Mouse (Mus musculus) kidney, adult 2 months (tissue): ENCODE data around the gene Acss1.

Experiments used
- CTCF ChIP-seq: fragments of 200-500 bp; conservative IDR thresholded peaks from 2 replicates; pipeline ENCODE4 v1.5.1; 2011; ENCODE audit warnings: low read depth, mild to moderate bottlenecking, control low read depth, low read length, moderate library complexity, mixed read lengths; ENCODE audit not compliant: insufficient read depth, insufficient read length
- POLR2A ChIP-seq: fragments of 200-500 bp; IDR thresholded peaks from one replicate; pipeline ENCODE4 v1.6.1; 2011; ENCODE audit warnings: low read depth, low read length, control low read depth

- no peak for TF ChIP-seq POLR2A
- TF ChIP-seq CTCF, result no peak
Observed at GRCm38 (mm10) chr2:150643166-150643565, 25.1 kb downstream of the Acss1 start.
